Mouse (Mus musculus): ENCODE results near the gene Serpine3.
"Not testable (repeated sequence)": the region's sequence is repeated elsewhere in the genome, so short reads cannot be mapped to it uniquely, and the experiment has no call there.

Gene Serpine3

GRCm38 (mm10) chr14:62663367-62663766 lies at the start of gene Serpine3:
Gene Serpine3 (plus strand): TSS chr14:62663667.
- DNase-seq: no peak

- no peak for DNase-seq
Observed at GRCm38 (mm10) chr14:62622393-62622792, 41.1 kb upstream of the Serpine3 start.

- no peak for DNase-seq
Observed at GRCm38 (mm10) chr14:62627951-62628350, 35.5 kb upstream of the Serpine3 start.

GRCm38 (mm10) chr14:62637436-62638344 lies 25.8 kb upstream of the Serpine3 start:
- DNase-seq: no peak

- no peak for DNase-seq
Observed at GRCm38 (mm10) chr14:62638345-62638702, 25.1 kb upstream of the Serpine3 start.

GRCm38 (mm10) chr14:62639111-62639510 lies 24.4 kb upstream of the Serpine3 start:
- no peak for DNase-seq

- DNase-seq: no peak
Observed at GRCm38 (mm10) chr14:62639551-62639950, 23.9 kb upstream of the Serpine3 start.

GRCm38 (mm10) chr14:62640396-62640795 lies 23.1 kb upstream of the Serpine3 start:
- no peak for DNase-seq

- DNase-seq: not testable (repeated sequence)
Observed at GRCm38 (mm10) chr14:62642368-62642767, 21.1 kb upstream of the Serpine3 start.

GRCm38 (mm10) chr14:62648405-62648804 lies 15.1 kb upstream of the Serpine3 start:
- DNase-seq: no peak

- DNase-seq: no peak
Observed at GRCm38 (mm10) chr14:62650376-62650775, 13.1 kb upstream of the Serpine3 start.

- DNase-seq: no peak
Observed at GRCm38 (mm10) chr14:62651771-62652170, 11.7 kb upstream of the Serpine3 start.

- DNase-seq: no peak
Observed at GRCm38 (mm10) chr14:62655996-62656395, 7.5 kb upstream of the Serpine3 start.

- DNase-seq: no peak
Observed at GRCm38 (mm10) chr14:62657469-62657868, 6.0 kb upstream of the Serpine3 start.

GRCm38 (mm10) chr14:62662381-62662780 lies 1.1 kb upstream of the Serpine3 start:
- no peak for DNase-seq

GRCm38 (mm10) chr14:62664976-62665673 lies 1.7 kb downstream of the Serpine3 start:
- no peak for DNase-seq

- no peak for DNase-seq
Observed at GRCm38 (mm10) chr14:62673646-62674045, 10.2 kb downstream of the Serpine3 start.

GRCm38 (mm10) chr14:62718161-62718560 lies 54.7 kb downstream of the Serpine3 start:
- no peak for DNase-seq

- DNase-seq: no peak
Observed at GRCm38 (mm10) chr14:62721625-62722024, 58.2 kb downstream of the Serpine3 start.

GRCm38 (mm10) chr14:62724560-62724959 lies 61.1 kb downstream of the Serpine3 start:
- no peak for DNase-seq

GRCm38 (mm10) chr14:62731902-62732301 lies 68.4 kb downstream of the Serpine3 start:
- DNase-seq: no peak

- DNase-seq: no peak
Observed at GRCm38 (mm10) chr14:62733666-62734065, 70.2 kb downstream of the Serpine3 start.

GRCm38 (mm10) chr14:62735646-62736045 lies 72.2 kb downstream of the Serpine3 start:
- no peak for DNase-seq

Measured in liver (tissue).